Mouse (Mus musculus): Measurements from ENCODE around the gene Ptprcap.
A peak's percentile ranks its signal among the peaks of the same experiment; 100 is the strongest.

Gene Ptprcap

DNA sequence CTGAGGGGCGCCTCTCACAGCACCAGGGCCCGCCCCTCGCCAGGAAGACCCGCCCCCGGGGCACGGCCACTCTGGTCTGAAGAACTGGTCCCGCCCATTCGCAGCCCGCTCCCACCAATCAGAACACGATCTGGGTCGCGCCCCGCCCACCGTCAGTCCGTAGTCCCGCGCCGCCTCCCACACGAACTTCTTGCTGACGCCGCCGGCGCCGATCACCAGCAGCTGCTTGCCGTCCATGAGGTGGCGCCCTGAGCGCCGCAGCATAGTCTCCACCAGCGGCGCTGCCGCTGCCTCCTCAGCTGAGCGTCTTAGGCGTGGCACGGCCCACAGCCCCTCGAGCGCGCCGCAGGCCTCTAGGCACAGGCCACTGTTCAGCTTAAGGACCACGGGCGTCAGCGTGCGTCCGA is 16.0 kb downstream of the Ptprcap start:
- DNase-seq = peak; percentile 100

DNA sequence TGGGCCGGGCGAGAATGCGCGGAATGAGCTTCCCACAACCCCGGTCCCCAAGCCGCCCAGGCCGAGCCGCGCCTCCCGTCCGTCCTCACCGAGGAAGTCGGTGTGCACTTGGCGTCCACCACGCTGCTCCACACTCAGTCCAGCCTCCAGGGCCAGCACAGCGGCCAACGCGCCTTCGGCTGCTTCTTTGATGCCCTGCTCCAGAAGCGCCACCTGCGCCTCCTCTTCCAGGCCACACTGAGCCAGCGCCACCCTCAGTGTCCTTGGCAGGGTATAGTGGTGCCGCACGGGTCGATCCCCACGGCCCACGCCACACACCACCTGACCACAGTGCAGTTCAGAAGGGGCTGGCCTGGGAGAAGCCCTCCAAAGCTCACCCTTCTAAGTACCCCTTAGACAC is 16.4 kb downstream of the Ptprcap start:
- peak in 1 of 2 experiments; percentile 76 for DNase-seq

- DNase-seq = no peak
These were observed 17.5 kb downstream of the Ptprcap start for GRCm38 (mm10) chr19:4170723-4171392.

- peak in 1 of 2 experiments; percentile 36 for DNase-seq
These were observed 18.2 kb downstream of the Ptprcap start for GRCm38 (mm10) chr19:4171393-4172290.

GRCm38 (mm10) chr19:4172925-4173324 is 19.5 kb downstream of the Ptprcap start:
- DNase-seq = no peak

DNA sequence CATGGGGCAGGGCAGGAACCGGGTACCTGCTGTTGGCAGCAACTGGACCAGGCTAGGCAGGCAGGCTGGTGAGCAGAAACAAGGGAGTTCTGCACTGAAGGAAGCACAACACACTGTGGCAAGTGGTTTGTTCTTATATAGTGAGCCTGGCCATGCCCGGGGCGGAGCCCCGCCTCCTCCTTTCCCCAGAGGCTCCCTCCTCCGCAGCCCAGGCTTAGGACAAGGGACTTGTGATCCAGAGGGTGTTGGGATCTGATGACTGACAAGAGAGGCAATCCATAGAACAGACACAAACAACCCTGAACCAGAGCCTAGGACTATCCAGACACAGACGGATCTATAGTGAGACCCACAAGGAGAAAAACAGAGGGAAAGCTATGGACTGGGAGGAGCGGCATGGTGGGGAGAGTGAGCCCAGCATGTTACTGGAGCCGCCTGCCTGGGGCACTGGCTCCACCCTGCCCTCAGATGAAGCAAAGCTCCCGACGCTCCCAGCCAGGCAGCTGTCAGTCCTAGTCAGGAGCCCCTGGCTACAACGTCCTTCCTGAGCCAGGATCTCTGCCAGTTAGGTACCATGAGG is 22.1 kb downstream of the Ptprcap start, which contains the start of gene Carns1:
Gene Carns1, minus strand, starts transcription at position 112 of the 580 bp plus-strand sequence.
- DNase-seq = peak in 1 of 2 experiments; percentile 39

DNA sequence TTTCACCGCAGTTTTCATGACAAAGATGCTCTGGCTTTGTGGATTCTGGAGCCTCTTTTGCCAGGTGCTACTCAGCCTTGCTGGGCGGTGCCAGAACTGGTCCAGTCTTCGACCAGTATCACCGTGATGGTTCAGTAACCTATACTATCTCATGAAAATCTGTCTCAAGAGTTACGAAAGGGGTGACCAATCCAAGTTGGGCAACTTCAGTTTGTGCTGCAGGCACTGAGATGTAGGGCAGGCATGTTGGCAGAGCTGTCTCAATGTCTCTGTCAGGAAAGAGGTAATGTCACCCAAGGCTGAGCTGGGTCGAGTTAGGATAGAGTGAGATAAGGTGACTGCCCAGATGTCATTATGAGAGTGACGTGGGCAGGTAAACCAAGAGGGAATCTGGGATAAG is 27.0 kb downstream of the Ptprcap start:
- no peak for DNase-seq

GRCm38 (mm10) chr19:4181892-4182291 is 28.5 kb downstream of the Ptprcap start:
- no peak for DNase-seq

GRCm38 (mm10) chr19:4183689-4184088 is 30.3 kb downstream of the Ptprcap start:
- no peak for DNase-seq

DNA sequence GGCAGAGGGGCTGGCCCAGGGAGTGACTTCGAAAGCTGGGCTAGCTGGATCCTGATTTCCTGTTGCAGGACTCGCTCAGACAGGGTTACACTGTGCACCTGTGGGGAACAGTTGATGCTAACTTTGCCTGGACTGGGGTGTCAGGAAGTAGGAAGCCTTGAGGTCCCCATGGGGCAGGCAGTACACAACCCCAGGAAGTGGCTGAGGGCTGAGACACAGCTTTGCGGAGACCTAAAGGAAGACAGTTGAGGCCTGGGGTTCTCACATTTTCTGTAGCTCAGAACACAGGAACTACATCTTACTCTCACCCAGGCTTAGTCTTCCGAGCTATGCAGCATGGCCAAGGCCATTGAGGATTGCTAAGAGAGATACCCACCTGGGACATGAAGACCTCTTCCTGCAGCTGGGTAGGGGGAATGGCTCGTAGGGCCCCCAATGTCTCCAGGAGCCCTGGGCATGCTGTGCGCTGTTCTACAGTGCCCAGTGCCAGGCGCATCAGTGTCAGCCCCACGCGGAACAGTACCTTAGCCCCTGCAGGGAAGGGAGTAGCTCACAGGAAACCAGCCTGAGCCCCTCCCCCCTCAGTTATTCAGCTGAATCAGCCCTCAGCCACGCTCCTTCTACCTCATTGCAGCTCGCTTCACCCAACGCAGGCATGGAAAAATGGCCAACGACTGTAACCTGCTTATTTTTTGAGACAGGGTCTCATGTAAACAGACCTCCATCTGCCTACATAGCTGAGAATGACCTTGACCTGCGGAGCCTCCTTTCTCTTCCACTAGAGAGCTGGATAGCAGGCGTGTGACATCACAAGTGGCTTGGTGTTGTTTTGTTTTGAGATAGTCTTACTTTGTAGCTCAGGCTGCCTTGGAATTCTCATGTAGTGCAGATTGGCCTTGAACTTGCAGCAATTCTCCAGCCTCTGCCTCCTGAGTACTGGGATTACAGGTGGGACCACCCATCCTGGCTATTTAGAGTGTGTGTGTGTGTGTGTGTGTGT is 31.9 kb downstream of the Ptprcap start:
- no peak for DNase-seq

GRCm38 (mm10) chr19:4187303-4187702 is 33.9 kb downstream of the Ptprcap start:
- no peak for DNase-seq

DNA sequence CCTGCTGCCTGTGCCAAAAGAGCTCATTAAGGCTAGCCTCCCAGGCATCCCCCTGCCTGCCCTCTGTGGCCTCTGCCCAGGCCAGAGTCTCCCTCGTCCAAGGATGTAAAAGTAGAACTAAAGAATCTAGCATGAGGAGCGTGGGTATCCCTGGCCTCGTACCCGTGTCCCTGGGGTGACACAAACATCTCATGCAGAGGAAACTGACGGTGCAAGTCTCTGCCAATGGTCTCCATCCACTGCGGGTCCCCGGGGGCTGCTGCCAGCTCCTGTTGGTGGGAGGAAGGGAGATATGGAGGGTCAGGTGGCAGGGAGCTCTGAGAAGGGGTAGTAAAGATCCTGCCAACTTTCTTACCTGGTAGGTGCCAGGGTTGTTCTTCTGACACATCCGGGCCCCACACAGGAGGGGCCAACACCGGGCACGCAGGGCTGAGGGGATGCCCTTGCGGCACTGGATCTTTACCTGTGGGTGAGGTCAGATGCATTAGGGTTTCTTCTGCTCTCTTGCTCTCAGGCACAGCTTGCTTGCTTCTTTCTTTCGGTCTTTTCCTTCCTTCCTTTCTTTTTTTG is 35.7 kb downstream of the Ptprcap start:
- DNase-seq = no peak

GRCm38 (mm10) chr19:4190831-4191334 is 37.5 kb downstream of the Ptprcap start, which contains the start of gene Tbc1d10c:
Gene Tbc1d10c, minus strand, starts transcription at chr19:4191284.
- no peak for DNase-seq

DNA sequence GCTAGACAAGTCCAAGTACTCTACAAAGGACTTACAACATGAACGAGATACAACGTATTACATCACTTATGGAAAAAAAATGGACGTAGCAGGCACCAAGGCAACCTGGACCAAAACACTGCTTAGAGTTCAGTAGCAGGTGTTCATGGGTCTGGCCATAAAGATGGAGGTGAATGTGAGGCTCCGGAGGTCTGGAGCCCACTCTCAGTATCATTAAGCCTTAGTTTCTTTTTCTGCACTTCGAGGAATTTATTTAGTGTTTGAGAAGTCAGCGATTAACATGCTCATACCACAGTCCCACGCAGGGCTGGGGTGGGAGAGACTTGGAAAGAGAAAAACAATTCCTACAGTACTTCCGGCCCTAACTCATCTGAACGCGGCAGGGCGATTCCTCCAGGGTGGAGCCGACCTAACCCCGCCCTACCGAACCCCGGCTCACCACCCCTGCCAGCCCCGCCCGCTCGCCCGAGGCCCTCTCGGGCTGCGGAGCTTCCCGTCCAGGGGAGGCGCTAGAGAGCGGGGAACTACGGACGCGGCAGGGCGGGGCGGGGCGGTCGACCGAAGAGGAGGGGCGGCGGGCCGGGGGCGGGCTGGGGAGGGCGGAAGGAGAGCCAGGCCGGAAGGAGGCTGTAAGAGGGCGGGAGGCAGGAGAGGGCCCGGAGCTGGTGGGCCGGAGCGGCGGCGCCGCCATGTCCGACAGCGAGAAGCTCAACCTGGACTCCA is 38.3 kb downstream of the Ptprcap start, which contains the start of gene Ppp1ca:
Gene Ppp1ca, plus strand, starts transcription at position 538 of the 723 bp plus-strand sequence.
- DNase-seq = peak; percentile 96 to 99

- DNase-seq = no peak
These were observed 39.0 kb downstream of the Ptprcap start for GRCm38 (mm10) chr19:4192251-4192985.

GRCm38 (mm10) chr19:4193129-4193528 is 39.7 kb downstream of the Ptprcap start:
- DNase-seq = no peak

DNA sequence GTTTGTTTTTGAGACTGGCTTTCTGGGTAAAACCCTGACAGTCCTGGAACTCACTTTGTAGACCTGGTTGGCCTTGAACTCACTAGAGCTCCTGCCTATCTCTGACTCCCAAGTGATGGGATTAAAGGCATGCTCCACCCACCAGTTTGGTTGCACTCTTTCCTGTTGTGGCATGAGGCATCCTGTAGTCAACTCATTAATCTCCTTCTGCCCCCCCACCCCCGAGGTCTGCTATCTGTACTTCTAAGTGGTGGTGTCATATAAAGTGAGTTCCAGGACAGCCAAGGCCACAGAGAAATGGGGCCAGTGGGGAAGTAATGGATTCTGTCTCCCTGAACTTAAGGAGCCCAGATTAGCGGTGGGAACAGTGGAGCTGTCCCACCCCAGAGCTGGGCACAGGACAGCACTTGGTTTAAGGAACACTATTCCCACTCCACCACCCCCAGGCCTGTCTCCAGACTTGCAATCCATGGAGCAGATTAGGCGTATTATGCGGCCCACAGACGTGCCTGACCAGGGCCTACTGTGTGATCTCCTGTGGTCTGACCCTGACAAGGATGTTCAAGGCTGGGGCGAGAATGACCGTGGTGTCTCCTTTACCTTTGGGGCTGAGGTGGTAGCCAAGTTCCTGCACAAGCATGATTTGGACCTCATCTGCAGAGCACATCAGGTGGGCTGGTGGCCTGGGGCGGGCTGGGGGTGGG is 40.8 kb downstream of the Ptprcap start:
- peak in 1 of 2 experiments; percentile 29 for DNase-seq

DNA sequence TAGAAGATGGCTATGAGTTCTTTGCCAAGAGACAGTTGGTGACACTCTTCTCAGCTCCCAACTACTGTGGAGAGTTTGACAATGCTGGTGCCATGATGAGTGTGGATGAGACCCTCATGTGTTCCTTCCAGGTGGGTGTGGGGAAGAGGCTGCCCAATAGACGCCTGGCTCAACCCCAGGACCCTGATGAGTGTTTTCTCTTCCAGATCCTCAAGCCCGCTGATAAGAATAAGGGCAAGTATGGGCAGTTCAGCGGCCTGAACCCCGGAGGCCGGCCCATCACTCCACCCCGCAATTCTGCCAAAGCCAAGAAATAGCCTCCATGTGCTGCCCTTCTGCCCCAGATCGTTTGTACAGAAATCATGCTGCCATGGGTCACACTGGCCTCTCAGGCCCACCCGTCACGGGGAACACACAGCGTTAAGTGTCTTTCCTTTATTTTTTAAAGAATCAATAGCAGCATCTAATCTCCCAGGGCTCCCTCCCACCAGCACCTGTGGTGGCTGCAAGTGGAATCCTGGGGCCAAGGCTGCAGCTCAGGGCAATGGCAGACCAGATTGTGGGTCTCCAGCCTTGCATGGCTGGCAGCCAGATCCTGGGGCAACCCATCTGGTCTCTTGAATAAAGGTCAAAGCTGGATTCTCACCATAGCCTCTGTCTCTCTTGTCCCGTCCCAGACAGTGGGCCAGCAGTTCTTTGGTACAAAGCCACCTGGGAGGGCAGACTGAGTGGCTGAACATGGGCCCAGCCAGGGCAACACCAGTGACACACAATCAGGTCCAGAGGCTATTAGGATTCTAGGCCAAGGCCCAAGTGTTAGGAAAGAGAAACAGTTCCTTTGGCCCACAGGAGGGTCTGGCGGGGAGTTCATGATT is 41.6 kb downstream of the Ptprcap start:
- peak; percentile 91 to 93 for DNase-seq
